Mouse (Mus musculus): ENCODE data around the gene Eva1c. TPM values are rescaled to one million over a fixed set of nuclear protein-coding genes. Genes with fewer than 3 reads are reported as not detected.
"Not testable (repeated sequence)": the region's sequence is repeated elsewhere in the genome, so short reads cannot be mapped to it uniquely, and the experiment has no call there.

Gene Eva1c
- polyA plus RNA-seq, 1 experiment from 2014 or later = 0.72 TPM

- H3K9me3 ChIP-seq (ENCODE audit: control insufficient read depth, low read depth, low read length) = no peaks in the 10 kb centered on the region
- no peak for ATAC-seq (ENCODE audit: insufficient number of reproducible peaks, insufficient read depth, low FRiP score, low read depth)
- H3K36me3 ChIP-seq (ENCODE audit: control insufficient read depth, insufficient read depth, low read length) = no peaks in the 10 kb centered on the region
- H3K4me3 ChIP-seq (ENCODE audit: low read depth, low read length) = no peak overlapping the region
- H3K4me1 ChIP-seq (ENCODE audit: control insufficient read depth, insufficient read depth, low read length) = peaks cover 10% of the 10 kb centered on the region
- H3K27me3 ChIP-seq (ENCODE audit: control insufficient read depth, insufficient read depth, low read length) = no peaks in the 10 kb centered on the region
- 74% methylated on average over 5 of the region's 5 CpGs for WGBS
- no peak overlapping the region for H3K4me2 ChIP-seq (replicated peaks; ENCODE audit: low read depth, low read length)
- no peak overlapping the region for H3K9ac ChIP-seq (replicated peaks; ENCODE audit: low read depth, low read length)
- no peak overlapping the region for H3K27ac ChIP-seq (ENCODE audit: low read length)
These were observed 14.4 kb upstream of the Eva1c start for GRCm38 (mm10) chr16:90812086-90812485.

- Histone ChIP-seq H3K27ac (ENCODE audit: low read length) (no peak overlapping the region), H3K9me3 (ENCODE audit: control insufficient read depth, low read depth, low read length) (no peaks in the 10 kb centered on the region), H3K4me3 (ENCODE audit: low read depth, low read length) (no peak overlapping the region), H3K4me2 (replicated peaks; ENCODE audit: low read depth, low read length) (no peak overlapping the region), H3K27me3 (ENCODE audit: control insufficient read depth, insufficient read depth, low read length) (no peaks in the 10 kb centered on the region), H3K36me3 (ENCODE audit: control insufficient read depth, insufficient read depth, low read length) (no peaks in the 10 kb centered on the region), H3K9ac (replicated peaks; ENCODE audit: low read depth, low read length) (no peak overlapping the region), H3K4me1 (ENCODE audit: control insufficient read depth, insufficient read depth, low read length) (no peaks in the 10 kb centered on the region)
- 69% methylated on average over 6 of the region's 6 CpGs for WGBS
- ATAC-seq (ENCODE audit: insufficient number of reproducible peaks, insufficient read depth, low FRiP score, low read depth) = no peak
These were observed 6.2 kb upstream of the Eva1c start for GRCm38 (mm10) chr16:90820326-90820725.

DNA sequence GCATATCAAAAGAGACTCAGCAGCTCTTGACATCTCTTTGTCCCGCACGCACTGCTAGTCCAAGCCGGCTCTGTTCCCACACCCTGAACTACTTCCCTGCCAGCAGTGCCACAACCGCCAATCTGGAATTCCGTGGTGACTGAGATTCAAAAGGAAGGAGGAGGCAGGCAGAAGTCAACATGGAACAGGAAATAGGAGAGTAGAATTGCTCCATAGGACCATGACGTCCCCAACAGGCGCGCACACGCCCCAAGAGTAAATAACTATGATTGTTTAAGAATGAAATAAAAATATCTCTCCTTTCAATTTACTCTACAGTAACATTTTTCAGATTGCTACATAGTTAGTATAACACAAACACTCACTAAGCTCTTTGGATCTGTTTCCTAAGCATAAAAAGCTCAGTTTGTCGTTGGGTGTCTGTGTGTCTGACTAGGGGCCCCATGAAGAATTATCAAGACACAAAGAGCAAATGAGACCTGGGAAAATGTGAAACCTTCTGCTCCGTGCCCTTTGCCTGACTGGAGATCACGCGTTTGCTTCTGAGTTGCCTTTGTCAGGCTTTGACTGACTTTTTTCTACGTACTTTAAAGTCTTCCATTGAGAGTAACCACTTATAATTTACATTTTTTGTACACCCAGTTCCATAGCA lies 5.3 kb upstream of the Eva1c start:
- H3K9me3 ChIP-seq (ENCODE audit: control insufficient read depth, low read depth, low read length) = no peaks in the 10 kb centered on the region
- H3K4me2 ChIP-seq (replicated peaks; ENCODE audit: low read depth, low read length) = no peak overlapping the region
- H3K27me3 ChIP-seq (ENCODE audit: control insufficient read depth, insufficient read depth, low read length) = no peaks in the 10 kb centered on the region
- peak; percentile 54; the same call in 1 of the 2 replicates for ATAC-seq (ENCODE audit: insufficient number of reproducible peaks, insufficient read depth, low FRiP score, low read depth)
- no peak overlapping the region for H3K4me3 ChIP-seq (ENCODE audit: low read depth, low read length)
- peak overlapping the region; percentile 41; the same call in 1 of the 2 replicates for H3K27ac ChIP-seq (ENCODE audit: low read length)
- 62% methylated on average over 14 of the region's 14 CpGs for WGBS
- H3K9ac ChIP-seq (replicated peaks; ENCODE audit: low read depth, low read length) = no peak overlapping the region
- H3K36me3 ChIP-seq (ENCODE audit: control insufficient read depth, insufficient read depth, low read length) = no peaks in the 10 kb centered on the region
- H3K4me1 ChIP-seq (ENCODE audit: control insufficient read depth, insufficient read depth, low read length) = no peaks in the 10 kb centered on the region

DNA sequence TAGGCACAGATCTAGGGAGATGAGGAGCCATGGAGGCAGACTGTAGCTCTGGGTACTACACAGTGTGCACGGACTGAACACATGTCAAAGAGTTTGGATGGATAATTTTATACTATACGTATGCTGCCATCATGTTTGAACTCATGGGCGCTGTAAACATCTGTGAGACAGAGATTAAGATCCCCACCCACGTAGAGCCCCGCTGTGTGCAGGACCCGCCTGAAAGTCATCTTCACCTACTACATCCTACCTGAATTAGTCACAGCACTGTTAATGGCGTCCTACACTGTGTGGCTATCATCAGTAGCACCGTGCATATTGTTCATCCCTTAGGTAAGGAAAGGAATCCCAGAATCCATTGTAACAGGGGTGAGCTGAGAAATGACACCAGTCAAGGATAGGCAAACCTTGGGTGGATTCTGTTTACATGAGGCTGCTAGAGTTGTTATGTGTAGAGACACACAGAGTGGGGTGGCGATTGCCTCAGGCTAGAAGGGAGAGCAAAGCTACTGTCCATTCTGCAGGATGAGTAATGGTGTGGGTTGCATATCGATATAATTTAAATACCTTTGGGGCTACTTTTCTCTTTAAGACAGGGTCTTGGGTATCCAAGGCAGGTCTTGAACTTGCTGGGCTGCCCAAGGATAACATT lies 4.1 kb upstream of the Eva1c start:
- H3K9ac ChIP-seq (replicated peaks; ENCODE audit: low read depth, low read length) = no peak overlapping the region
- WGBS = 88% methylated on average over 10 of the region's 10 CpGs
- no peaks in the 10 kb centered on the region for H3K9me3 ChIP-seq (ENCODE audit: control insufficient read depth, low read depth, low read length)
- H3K4me1 ChIP-seq (ENCODE audit: control insufficient read depth, insufficient read depth, low read length) = no peaks in the 10 kb centered on the region
- no peaks in the 10 kb centered on the region for H3K36me3 ChIP-seq (ENCODE audit: control insufficient read depth, insufficient read depth, low read length)
- H3K4me3 ChIP-seq (ENCODE audit: low read depth, low read length) = no peak overlapping the region
- peak; percentile 54; the same call in 1 of the 2 replicates for ATAC-seq (ENCODE audit: insufficient number of reproducible peaks, insufficient read depth, low FRiP score, low read depth)
- H3K27me3 ChIP-seq (ENCODE audit: control insufficient read depth, insufficient read depth, low read length) = no peaks in the 10 kb centered on the region
- H3K4me2 ChIP-seq (replicated peaks; ENCODE audit: low read depth, low read length) = no peak overlapping the region
- H3K27ac ChIP-seq (ENCODE audit: low read length) = no peak overlapping the region

- no peaks in the 10 kb centered on the region for H3K4me1 ChIP-seq (ENCODE audit: control insufficient read depth, insufficient read depth, low read length)
- no peak overlapping the region for H3K27ac ChIP-seq (ENCODE audit: low read length)
- no peaks in the 10 kb centered on the region for H3K9me3 ChIP-seq (ENCODE audit: control insufficient read depth, low read depth, low read length)
- H3K27me3 ChIP-seq (ENCODE audit: control insufficient read depth, insufficient read depth, low read length) = no peaks in the 10 kb centered on the region
- ATAC-seq (ENCODE audit: insufficient number of reproducible peaks, insufficient read depth, low FRiP score, low read depth) = no peak
- H3K4me3 ChIP-seq (ENCODE audit: low read depth, low read length) = no peak overlapping the region
- WGBS = 66% methylated on average over 7 of the region's 7 CpGs
- H3K9ac ChIP-seq (replicated peaks; ENCODE audit: low read depth, low read length) = no peak overlapping the region
- H3K4me2 ChIP-seq (replicated peaks; ENCODE audit: low read depth, low read length) = no peak overlapping the region
- no peaks in the 10 kb centered on the region for H3K36me3 ChIP-seq (ENCODE audit: control insufficient read depth, insufficient read depth, low read length)
These were observed 3.5 kb upstream of the Eva1c start for GRCm38 (mm10) chr16:90822981-90823380.

DNA sequence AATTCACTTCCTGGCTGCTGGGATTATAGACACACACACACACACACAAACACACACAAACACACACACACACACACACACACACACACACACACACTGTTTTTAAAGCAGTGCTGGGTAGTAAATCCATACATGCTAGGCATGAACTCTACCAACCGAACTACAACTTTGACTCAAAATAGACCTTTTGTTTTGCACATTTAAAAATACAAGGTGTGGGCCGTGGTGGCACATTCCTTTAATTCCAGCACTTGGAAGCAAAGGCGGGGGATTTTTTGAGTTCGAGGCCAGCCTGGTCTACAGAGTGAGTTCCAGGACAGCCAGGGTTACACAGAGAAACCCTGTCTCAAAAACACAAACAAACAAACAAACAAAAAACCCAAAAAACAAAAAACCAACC lies 2.5 kb upstream of the Eva1c start:
- not testable (repeated sequence) for H3K4me2 ChIP-seq (replicated peaks; ENCODE audit: low read depth, low read length); ATAC-seq (ENCODE audit: insufficient number of reproducible peaks, insufficient read depth, low FRiP score, low read depth); H3K36me3 ChIP-seq (ENCODE audit: control insufficient read depth, insufficient read depth, low read length); H3K27ac ChIP-seq (ENCODE audit: low read length); H3K4me3 ChIP-seq (ENCODE audit: low read depth, low read length); H3K4me1 ChIP-seq (ENCODE audit: control insufficient read depth, insufficient read depth, low read length); H3K9me3 ChIP-seq (ENCODE audit: control insufficient read depth, low read depth, low read length); H3K9ac ChIP-seq (replicated peaks; ENCODE audit: low read depth, low read length); H3K27me3 ChIP-seq (ENCODE audit: control insufficient read depth, insufficient read depth, low read length)
- WGBS = 65% methylated on average over 4 of the region's 4 CpGs

GRCm38 (mm10) chr16:90826041-90826440 lies 478 bp upstream of the Eva1c start:
- Histone ChIP-seq H3K27ac (ENCODE audit: low read length) (no peak overlapping the region), H3K4me3 (ENCODE audit: low read depth, low read length) (no peak overlapping the region), H3K4me2 (replicated peaks; ENCODE audit: low read depth, low read length) (no peak overlapping the region), H3K9ac (replicated peaks; ENCODE audit: low read depth, low read length) (no peak overlapping the region), H3K4me1 (ENCODE audit: control insufficient read depth, insufficient read depth, low read length) (peaks cover under 1% of the 10 kb centered on the region; the same call in 1 of the 2 replicates), H3K27me3 (ENCODE audit: control insufficient read depth, insufficient read depth, low read length) (no peaks in the 10 kb centered on the region), H3K36me3 (ENCODE audit: control insufficient read depth, insufficient read depth, low read length) (no peaks in the 10 kb centered on the region), H3K9me3 (ENCODE audit: control insufficient read depth, low read depth, low read length) (no peaks in the 10 kb centered on the region)
- no peak for ATAC-seq (ENCODE audit: insufficient number of reproducible peaks, insufficient read depth, low FRiP score, low read depth)
- WGBS = 85% methylated on average over 5 of the region's 5 CpGs

GRCm38 (mm10) chr16:90827498-90827897 lies 979 bp downstream of the Eva1c start:
- peaks cover 8% of the 10 kb centered on the region; the same call in 1 of the 2 replicates for H3K4me1 ChIP-seq (ENCODE audit: control insufficient read depth, insufficient read depth, low read length)
- ATAC-seq (ENCODE audit: insufficient number of reproducible peaks, insufficient read depth, low FRiP score, low read depth) = no peak
- no peaks in the 10 kb centered on the region for H3K9me3 ChIP-seq (ENCODE audit: control insufficient read depth, low read depth, low read length)

More at GRCm38 (mm10) chr16:90827498-90827897, 979 bp downstream of the Eva1c start:
- Histone ChIP-seq H3K36me3 (ENCODE audit: control insufficient read depth, insufficient read depth, low read length) (no peaks in the 10 kb centered on the region), H3K4me2 (replicated peaks; ENCODE audit: low read depth, low read length) (no peak overlapping the region), H3K27ac (ENCODE audit: low read length) (no peak overlapping the region), H3K4me3 (ENCODE audit: low read depth, low read length) (no peak overlapping the region), H3K9ac (replicated peaks; ENCODE audit: low read depth, low read length) (no peak overlapping the region), H3K27me3 (ENCODE audit: control insufficient read depth, insufficient read depth, low read length) (peaks cover 3% of the 10 kb centered on the region; the same call in 1 of the 2 replicates)
- WGBS = 79% methylated on average over 9 of the region's 9 CpGs

Data from stomach, embryonic 14.5 days (tissue).